Mouse (Mus musculus) bone marrow, adult 2 months (tissue): ENCODE results near the gene Smndc1.

Experiments
- CTCF ChIP-seq: fragments of 200-500 bp; IDR thresholded peaks from 2 replicates; pipeline ENCODE4 v1.5.1; 2011; ENCODE audit warnings: low read length, control low read depth; ENCODE audit not compliant: control insufficient read depth, insufficient read depth
- POLR2A ChIP-seq: fragments of 200-500 bp; IDR thresholded peaks from 2 replicates; pipeline ENCODE4 v1.6.1; 2011; ENCODE audit warnings: low read depth, mild to moderate bottlenecking, control low read depth, low read length, borderline replicate concordance; ENCODE audit not compliant: control insufficient read depth

- TF ChIP-seq CTCF (no peak), POLR2A (no peak)
These were observed 23.5 kb downstream of the Smndc1 start for GRCm38 (mm10) chr19:53366881-53367280.
